Comparison of ENCODE assay signal across 14 mouse cellular contexts in genomic region chr2:170306637-170307320, GRCm38 (mm10).
A peak's percentile ranks its signal among the peaks of the same experiment; 100 is the strongest.
DNase-seq lines count a peak whose midpoint lies in the region; ATAC-seq and TF ChIP-seq lines count a peak whose summit lies in the region.
"Had no signal": no experiment of that assay in that cellular context is flagged by ENCODE, and none has a peak within 500 bp of the region (broad histone marks: within the 10 kb centered on the region; RNA-seq: fewer than 3 reads in every experiment).

No protein-coding gene starts in this region.

- no peaks in the 10 kb centered on the region for H3K9me3 ChIP-seq in forebrain, embryonic 16.5 days (ENCODE audit: control insufficient read depth, low read length)
- H3K9me3 ChIP-seq in forebrain, embryonic 10.5 days: 0 out of 2 replicates have a peak, but pooled peaks cover 4% of the 10 kb centered on the region
- H3K9me3 ChIP-seq in lung, embryonic 14.5 days (ENCODE audit: low read depth, low read length): no peaks in the 10 kb centered on the region
- H3K9me3 ChIP-seq: limb, embryonic 15.5 days; lung, embryonic 15.5 days had no signal

- no peak for DNase-seq in forebrain, embryonic 10.5 days (ENCODE audit: extremely low spot score, low spot score)
- DNase-seq in lung, embryonic 14.5 days: no peak
- DNase-seq in lung, postnatal 25 days (ENCODE audit: low spot score): no peak
- DNase-seq in layer of hippocampus, adult 8-10 months (ENCODE audit: low spot score in 2 of 2): no peak
- no peak for DNase-seq in gastrocnemius, adult 8-10 months (ENCODE audit: low spot score in 2 of 2)
- DNase-seq: cerebellum, adult 11-12 months; retina, postnatal 1 day had no signal

- 0 out of 2 replicates have a peak, but pooled peaks cover 2% of the 10 kb centered on the region for H3K27me3 ChIP-seq in forebrain, embryonic 16.5 days (replicated peaks; ENCODE audit: control insufficient read depth, insufficient read depth, low read length)
- H3K27me3 ChIP-seq in forebrain, embryonic 10.5 days (ENCODE audit: poor library complexity, severe bottlenecking): peaks cover 7% of the 10 kb centered on the region; the same call in 1 of the 2 replicates
- no peaks in the 10 kb centered on the region for H3K27me3 ChIP-seq in lung, embryonic 14.5 days (ENCODE audit: insufficient read depth, low read length)
- H3K27me3 ChIP-seq: limb, embryonic 15.5 days; lung, embryonic 15.5 days had no signal

- no peak overlapping the region for H3K4me2 ChIP-seq in forebrain, embryonic 16.5 days (ENCODE audit: low read length)
- no peak overlapping the region for H3K4me2 ChIP-seq in lung, embryonic 14.5 days
- H3K4me2 ChIP-seq: limb, embryonic 15.5 days; lung, embryonic 15.5 days had no signal

- no peaks in the 10 kb centered on the region for H3K36me3 ChIP-seq in forebrain, embryonic 16.5 days (ENCODE audit: control insufficient read depth, insufficient read depth)
- no peaks in the 10 kb centered on the region for H3K36me3 ChIP-seq in forebrain, embryonic 10.5 days (replicated peaks)
- no peaks in the 10 kb centered on the region for H3K36me3 ChIP-seq in lung, embryonic 14.5 days (ENCODE audit: insufficient read depth)
- H3K36me3 ChIP-seq: limb, embryonic 15.5 days; lung, embryonic 15.5 days had no signal

- H3K9ac ChIP-seq in forebrain, embryonic 16.5 days (replicated peaks; ENCODE audit: low read depth, low read length): no peak overlapping the region
- H3K9ac ChIP-seq in lung, embryonic 14.5 days: no peak overlapping the region
- H3K9ac ChIP-seq: limb, embryonic 15.5 days; lung, embryonic 15.5 days had no signal

- peak; percentile 26; the same call in 1 of the 2 replicates for ATAC-seq in forebrain, embryonic 16.5 days
- ATAC-seq in lung, embryonic 14.5 days (ENCODE audit: insufficient read depth): 0 out of 2 replicates have a peak, but pooled peaks have one; percentile 7
- peak; percentile 32 for ATAC-seq in inflammation-experienced regulatory T-cells, adult 6 months
- ATAC-seq: intestine, embryonic 16.5 days had no signal

- 77% methylated on average over 9 of the region's 9 CpGs for WGBS in forebrain, embryonic 16.5 days
- WGBS in forebrain, embryonic 10.5 days: 88% methylated on average over 9 of the region's 9 CpGs
- 51% methylated on average over 9 of the region's 9 CpGs for WGBS in lung, embryonic 14.5 days
- WGBS in bone marrow, adult 2 months: 6% methylated on average over 9 of the region's 9 CpGs

- no peak overlapping the region for H3K27ac ChIP-seq in forebrain, embryonic 16.5 days (ENCODE audit: low read length)
- no peak overlapping the region for H3K27ac ChIP-seq in forebrain, embryonic 10.5 days
- H3K27ac ChIP-seq in lung, embryonic 14.5 days (ENCODE audit: low read depth): 0 out of 2 replicates have a peak overlapping the region, but pooled peaks have one; percentile 12
- H3K27ac ChIP-seq in bone marrow, adult 2 months (ENCODE audit: control insufficient read depth, insufficient read depth, low read depth, low read length, poor library complexity): peak overlapping the region; percentile 54
- H3K27ac ChIP-seq: lung, embryonic 15.5 days had no signal

- peaks cover 22% of the 10 kb centered on the region for H3K4me1 ChIP-seq in forebrain, embryonic 16.5 days (replicated peaks; ENCODE audit: control insufficient read depth, insufficient read depth, low read length)
- peaks cover 17% of the 10 kb centered on the region for H3K4me1 ChIP-seq in forebrain, embryonic 10.5 days
- H3K4me1 ChIP-seq in lung, embryonic 14.5 days (ENCODE audit: insufficient read depth): no peaks in the 10 kb centered on the region
- H3K4me1 ChIP-seq in bone marrow, adult 2 months (ENCODE audit: control insufficient read depth, insufficient read depth, low read length): peaks cover 13% of the 10 kb centered on the region

- no peak overlapping the region for H3K4me3 ChIP-seq in forebrain, embryonic 16.5 days (replicated peaks; ENCODE audit: low read length)
- H3K4me3 ChIP-seq in forebrain, embryonic 10.5 days: no peak overlapping the region
- no peak overlapping the region for H3K4me3 ChIP-seq in lung, embryonic 14.5 days (ENCODE audit: low read depth, low read length)
- H3K4me3 ChIP-seq in bone marrow, adult 2 months (replicated peaks; ENCODE audit: control insufficient read depth, low read depth, low read length): no peak overlapping the region
- H3K4me3 ChIP-seq: limb, embryonic 15.5 days; lung, embryonic 15.5 days; myocyte had no signal

- no peak for TF ChIP-seq CTCF in lung, embryonic 14.5 days (IDR thresholded peaks at IDR 0.05; ENCODE audit: low read depth)
- no peak for TF ChIP-seq CTCF in bone marrow, adult 2 months (IDR thresholded peaks at IDR 0.05; ENCODE audit: control insufficient read depth, insufficient read depth, low read length)

- TF ChIP-seq POLR2A in bone marrow, adult 2 months (IDR thresholded peaks at IDR 0.05; ENCODE audit: borderline replicate concordance, control insufficient read depth, low read depth, low read length): no peak

Comparison
In these comparisons a context has a peak if more than half of its experiments do, and no peak if none do; other contexts are left out.
1. H3K27ac ChIP-seq: peak in lung, embryonic 14.5 days (single experiment) and bone marrow, adult 2 months (single experiment); none in forebrain, embryonic 16.5 days (single experiment) and forebrain, embryonic 10.5 days (single experiment).
2. Peak in every context shown above with its lines, with median percentiles within 50 percentile points of each other: ATAC-seq.